Mouse (Mus musculus): ENCODE results near the gene Ccdc34.
"Not testable (repeated sequence)": the region's sequence is repeated elsewhere in the genome, so short reads cannot be mapped to it uniquely, and the experiment has no call there.

Gene Ccdc34

DNA sequence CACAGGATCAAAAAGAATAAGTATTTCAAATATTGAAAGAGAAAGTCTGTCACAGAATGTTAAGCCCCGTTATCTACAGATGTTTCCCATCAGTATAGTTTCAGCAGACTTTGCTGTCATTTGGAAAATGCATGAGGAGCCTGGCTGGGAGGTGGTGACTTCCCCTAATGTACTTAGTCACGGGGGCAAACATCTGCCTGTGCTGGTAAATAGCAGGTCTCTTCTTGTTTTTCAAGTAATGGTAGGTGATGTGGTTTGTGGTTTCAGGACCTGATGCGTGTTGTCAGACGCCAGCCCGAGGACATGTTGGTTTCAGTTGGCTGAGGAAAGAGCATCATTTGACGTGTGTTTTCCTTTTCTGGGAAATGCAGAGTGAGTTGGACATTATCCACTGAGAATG lies 62.9 kb downstream of the Ccdc34 start:
- DNase-seq (ENCODE audit: low read depth) = no peak

- no peak for DNase-seq (ENCODE audit: low read depth)
Observed at GRCm38 (mm10) chr2:110082975-110083374, 65.4 kb downstream of the Ccdc34 start.

- DNase-seq (ENCODE audit: low read depth) = no peak
Observed at GRCm38 (mm10) chr2:110085701-110086143, 68.1 kb downstream of the Ccdc34 start.

GRCm38 (mm10) chr2:110114133-110114532 lies 96.5 kb downstream of the Ccdc34 start:
- DNase-seq (ENCODE audit: low read depth) = no peak

GRCm38 (mm10) chr2:110129396-110129795 lies 111.8 kb downstream of the Ccdc34 start:
- DNase-seq (ENCODE audit: low read depth) = no peak

GRCm38 (mm10) chr2:110131573-110131972 lies 114.0 kb downstream of the Ccdc34 start:
- no peak for DNase-seq (ENCODE audit: low read depth)

- no peak for DNase-seq (ENCODE audit: low read depth)
Observed at GRCm38 (mm10) chr2:110133356-110134115, 115.9 kb downstream of the Ccdc34 start.

DNA sequence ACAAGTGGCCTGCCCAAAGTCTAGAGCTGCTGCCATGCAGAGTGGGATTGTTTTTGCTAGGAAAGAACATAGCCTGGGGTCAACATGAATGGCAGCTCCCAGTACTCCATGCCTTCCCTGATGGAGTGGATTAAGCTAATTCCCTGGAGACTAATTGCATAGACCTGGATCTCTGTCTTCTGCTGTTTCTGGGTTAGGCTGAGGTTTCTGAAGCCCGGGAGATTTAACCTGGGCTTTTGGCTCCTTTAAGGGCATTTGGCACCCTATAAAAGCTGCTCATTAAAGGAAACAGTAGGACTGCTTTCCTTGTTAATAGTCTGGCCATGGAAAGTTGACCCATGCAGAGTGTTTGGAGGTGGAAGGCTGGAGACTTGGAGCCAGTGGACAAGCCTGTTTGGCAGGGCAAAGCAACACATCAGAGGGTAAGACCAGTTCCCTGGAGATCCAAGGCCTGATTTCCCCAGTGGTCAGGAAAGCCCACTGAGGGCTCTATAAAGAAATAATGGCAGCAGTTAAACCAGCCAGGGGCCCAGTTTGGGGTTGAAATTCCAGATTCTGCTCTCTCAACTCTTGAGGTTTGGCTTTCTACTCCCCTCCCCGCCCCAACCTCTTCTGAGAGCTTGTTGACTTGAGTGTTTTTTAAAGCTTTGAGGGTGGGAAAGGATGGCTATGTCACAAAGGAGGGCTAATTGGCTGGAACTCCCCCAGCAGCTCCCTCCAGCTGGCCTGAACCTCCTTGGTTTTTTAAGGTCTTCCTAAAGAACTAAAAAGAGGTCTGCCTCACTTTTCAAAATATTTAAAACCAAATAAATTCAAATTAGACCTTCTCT lies 117.4 kb downstream of the Ccdc34 start:
- no peak for DNase-seq (ENCODE audit: low read depth)

DNA sequence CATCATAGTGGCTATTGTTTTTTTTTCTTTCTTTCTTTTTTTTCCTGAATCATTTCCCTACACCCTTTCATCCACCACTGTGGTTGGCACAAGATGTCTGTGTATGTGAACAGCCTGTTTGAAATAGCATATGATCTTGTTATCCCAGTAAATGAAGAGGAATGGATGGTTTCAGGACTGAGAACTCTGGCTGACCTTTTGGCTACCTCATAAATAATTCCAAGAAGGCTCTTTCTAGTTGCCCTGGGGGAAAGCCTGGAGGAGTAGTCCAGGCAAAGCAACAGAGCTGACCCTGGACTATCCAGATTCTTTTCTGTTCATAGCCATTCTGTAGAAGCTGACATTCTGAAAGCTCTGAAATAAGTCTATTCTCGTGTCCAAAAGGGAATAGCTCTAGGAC lies 119.7 kb downstream of the Ccdc34 start:
- no peak for DNase-seq (ENCODE audit: low read depth)

DNA sequence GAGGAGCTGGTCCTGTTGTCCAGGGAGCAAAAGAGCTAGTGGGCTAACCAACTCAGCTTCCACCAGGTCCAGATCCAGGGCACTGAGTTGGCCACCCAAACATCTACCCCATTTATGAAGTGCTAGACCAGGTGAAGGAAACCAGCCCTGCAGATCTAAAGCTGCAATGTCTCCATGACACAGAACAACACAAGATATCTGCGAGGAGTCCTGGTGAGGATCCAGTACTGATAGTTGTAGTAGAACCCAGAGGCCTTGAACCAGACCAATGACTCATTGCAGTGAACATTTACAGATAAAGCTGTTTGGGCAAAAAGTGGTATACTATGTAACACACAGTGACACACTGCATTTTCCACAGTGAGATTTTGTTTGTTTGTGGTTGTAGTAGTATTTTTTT lies 120.5 kb downstream of the Ccdc34 start:
- DNase-seq (ENCODE audit: low read depth) = no peak

- not testable (repeated sequence) for DNase-seq (ENCODE audit: low read depth)
Observed at GRCm38 (mm10) chr2:110147980-110148379, 130.4 kb downstream of the Ccdc34 start.

DNA sequence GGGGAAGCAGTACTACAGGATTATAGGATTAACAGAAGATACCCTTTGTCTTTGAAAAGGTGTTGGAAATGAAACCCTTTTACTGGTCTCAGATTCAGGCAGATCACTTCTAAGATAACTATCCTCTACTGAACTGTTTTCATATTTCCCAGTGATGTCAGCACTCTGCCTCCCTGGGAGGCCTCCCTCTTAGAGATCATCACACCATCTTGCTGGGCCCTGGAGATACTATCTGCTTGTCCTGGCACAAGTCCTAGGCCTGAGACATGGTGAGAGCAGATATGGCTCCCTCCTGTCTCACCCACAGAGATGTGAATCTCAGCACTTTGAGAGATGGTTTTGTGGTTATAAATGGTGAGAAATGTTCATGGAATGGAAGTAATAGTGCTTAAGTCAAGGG lies 131.6 kb downstream of the Ccdc34 start:
- no peak for DNase-seq (ENCODE audit: low read depth)

DNA sequence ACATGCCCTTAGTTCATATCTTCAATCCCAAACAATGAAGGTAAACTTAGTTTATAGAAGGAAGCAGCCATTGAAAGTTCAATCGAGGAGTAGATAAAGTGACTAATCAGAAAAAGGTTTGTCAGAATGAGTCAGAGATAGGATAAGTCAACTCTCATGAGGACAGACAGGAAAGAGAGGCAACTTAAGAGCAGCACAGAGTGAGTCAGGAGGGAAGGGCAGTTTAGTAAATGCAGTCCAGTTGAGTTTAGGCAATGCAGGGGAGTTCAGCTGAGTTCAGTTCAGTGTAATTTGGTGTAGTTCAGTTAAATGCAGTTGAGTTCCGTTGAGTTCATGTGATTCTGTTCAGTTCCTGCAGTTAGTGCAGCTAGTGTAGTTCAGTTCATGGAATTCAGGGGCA lies 138.7 kb downstream of the Ccdc34 start:
- DNase-seq (ENCODE audit: low read depth) = no peak

DNA sequence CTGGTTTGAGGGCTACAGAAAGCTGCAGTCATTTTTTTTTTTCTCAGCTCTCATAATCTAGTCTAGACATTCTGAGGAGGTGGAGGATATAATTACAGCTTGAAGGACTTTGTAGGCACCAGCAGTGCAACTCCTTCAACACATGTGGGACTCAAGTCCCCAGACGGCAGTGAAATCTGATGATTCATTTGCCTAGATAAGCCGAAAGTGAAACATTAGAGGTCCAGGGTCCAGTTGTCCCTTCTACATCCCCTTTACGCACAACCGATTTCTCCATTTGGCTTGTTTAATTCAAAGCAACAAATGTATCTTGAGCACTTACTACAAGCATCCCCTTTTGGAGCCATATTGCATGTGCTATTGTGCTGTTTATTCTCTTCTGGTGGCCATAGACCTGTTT lies 147.4 kb downstream of the Ccdc34 start:
- no peak for DNase-seq (ENCODE audit: low read depth)

DNA sequence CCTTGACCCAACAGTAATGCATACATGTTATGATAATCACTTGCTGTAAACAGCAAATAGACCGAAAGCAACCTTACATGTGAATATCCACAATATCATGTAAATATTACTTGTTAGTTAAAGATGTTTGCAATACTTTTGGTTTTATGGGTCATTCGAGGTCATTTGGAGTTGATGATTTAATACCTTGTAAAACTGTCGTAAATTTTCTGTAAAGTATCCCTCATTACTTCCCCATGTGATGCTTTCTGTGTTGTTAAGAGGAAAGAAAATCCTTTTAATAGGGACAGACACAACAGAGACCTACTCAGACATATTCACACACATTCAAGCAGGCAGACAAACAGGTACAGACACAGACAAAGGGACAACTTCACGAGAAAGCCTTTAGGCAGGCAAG lies 150.1 kb downstream of the Ccdc34 start:
- no peak for DNase-seq (ENCODE audit: low read depth)

DNA sequence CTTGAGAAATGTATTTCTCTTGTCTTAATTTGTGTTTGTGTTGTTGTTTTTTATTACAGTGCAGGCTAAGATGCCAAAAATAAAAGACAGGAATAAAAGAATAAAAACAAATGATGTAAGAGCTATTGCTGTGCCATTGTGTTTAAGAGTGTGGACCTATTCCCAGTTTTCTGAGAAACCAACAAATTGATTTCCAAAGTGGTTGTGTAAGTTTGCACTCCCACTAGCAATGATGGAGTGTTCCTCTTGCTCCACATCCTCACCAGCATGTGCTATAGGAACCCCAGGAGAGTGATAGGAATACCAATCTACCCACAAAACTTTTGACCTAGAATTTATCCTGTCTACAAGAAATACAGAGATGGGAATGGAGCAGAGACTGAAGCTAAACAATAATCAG lies 150.7 kb downstream of the Ccdc34 start:
- no peak for DNase-seq (ENCODE audit: low read depth)

- no peak for DNase-seq (ENCODE audit: low read depth)
Observed at GRCm38 (mm10) chr2:110172456-110172855, 154.8 kb downstream of the Ccdc34 start.

- DNase-seq (ENCODE audit: low read depth) = no peak
Observed at GRCm38 (mm10) chr2:110173818-110174247, 156.2 kb downstream of the Ccdc34 start.

DNA sequence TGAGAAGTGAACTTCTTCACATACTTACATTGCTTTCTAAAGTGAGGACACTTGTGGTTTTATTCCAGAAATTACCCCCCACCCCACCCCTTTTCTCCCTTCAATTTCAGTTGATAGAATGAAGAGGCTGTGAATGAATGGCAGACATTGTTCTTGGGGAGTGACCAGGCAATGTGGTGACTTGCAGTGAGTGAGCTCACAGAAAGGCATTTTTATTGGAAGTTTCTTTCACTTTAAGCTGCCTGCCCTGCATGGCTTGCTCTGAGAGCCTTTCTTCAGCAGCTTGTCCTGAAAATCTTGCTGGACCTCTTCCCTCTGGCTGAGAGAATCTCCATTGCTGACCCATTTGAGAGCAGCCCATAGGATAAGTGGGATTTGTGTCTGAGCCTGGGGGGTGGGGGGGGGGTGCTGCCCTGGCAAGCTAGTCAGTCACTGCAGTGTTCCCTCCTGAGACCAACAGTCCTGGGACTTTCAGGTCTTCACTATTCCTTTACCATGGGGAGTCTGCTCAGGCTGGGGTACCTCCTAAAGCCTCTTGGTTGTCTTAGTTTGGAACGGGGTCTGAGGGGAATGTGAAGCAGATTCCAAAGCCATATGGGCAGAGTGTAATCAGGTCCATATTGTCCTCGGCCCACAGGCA lies 159.3 kb downstream of the Ccdc34 start:
- DNase-seq (ENCODE audit: low read depth) = no peak

GRCm38 (mm10) chr2:110177406-110177805 lies 159.8 kb downstream of the Ccdc34 start:
- DNase-seq (ENCODE audit: low read depth) = no peak

GRCm38 (mm10) chr2:110177879-110178278 lies 160.3 kb downstream of the Ccdc34 start:
- no peak for DNase-seq (ENCODE audit: low read depth)

DNA sequence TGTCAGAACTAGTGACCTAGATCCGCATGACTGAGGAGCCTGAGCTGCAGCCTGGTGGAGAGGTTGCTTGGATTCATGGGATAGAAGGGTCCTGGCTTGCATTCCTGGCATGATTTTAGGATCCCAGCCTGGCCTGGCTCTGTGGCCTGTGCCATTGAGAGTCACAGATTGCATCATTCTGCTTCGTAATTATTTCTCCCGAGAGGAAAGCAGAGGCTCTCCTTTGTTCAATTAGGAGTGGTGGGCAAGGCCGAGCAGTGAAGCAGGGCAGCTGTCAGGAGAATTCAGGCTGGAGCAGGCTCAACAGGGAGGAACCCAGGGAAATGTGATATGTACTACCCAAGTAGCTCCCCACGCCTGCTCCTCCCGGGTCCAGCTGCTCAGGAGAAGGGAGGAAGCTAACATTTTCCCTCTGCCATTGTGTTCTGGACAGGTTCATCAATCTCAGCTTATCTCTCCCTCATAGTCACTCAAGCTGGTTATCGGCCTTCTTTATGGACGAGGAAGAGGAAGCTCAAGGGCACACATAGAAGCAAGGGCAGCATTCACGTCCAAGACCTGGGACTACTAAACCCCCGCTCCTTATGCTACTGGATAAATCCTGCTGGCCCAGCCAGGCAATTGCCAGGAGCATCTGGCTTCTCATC lies 162.2 kb downstream of the Ccdc34 start:
- no peak for DNase-seq (ENCODE audit: low read depth)

Data from induced T-regulatory cell, adult 2 months (primary cell).